Mouse (Mus musculus) liver, embryonic 12.5 days (tissue): ENCODE measurements around the gene Sec23a. TPM values are rescaled to one million over a fixed set of nuclear protein-coding genes. Genes with fewer than 3 reads are reported as not detected.

Source experiments
- ATAC-seq: fragments of 200-750 bp; cut with Nextera tagmentation; 2 replicates; pipeline ENCODE4 v1.8.0; 2017; ENCODE audit warnings: moderate number of reproducible peaks, mild to moderate bottlenecking, moderate library complexity
- H3K27ac ChIP-seq: fragments of 300-500 bp; sonication (generic); 2 replicates; pipeline ENCODE4 v1.5.1; 2016; ENCODE audit warnings: mild to moderate bottlenecking
- H3K27me3 ChIP-seq: fragments of 300-500 bp; sonication (generic); replicated peaks from 2 replicates; pipeline ENCODE4 v1.6.1; 2016; ENCODE audit warnings: mild to moderate bottlenecking, moderate library complexity
- H3K36me3 ChIP-seq: fragments of 300-500 bp; sonication (generic); 2 replicates; pipeline ENCODE4 v1.6.1; 2016; ENCODE audit warnings: mild to moderate bottlenecking, moderate library complexity
- H3K4me1 ChIP-seq: fragments of 300-500 bp; sonication (generic); 2 replicates; pipeline ENCODE4 v1.6.1; 2016
- H3K4me2 ChIP-seq: fragments of 300-500 bp; sonication (generic); 2 replicates; pipeline ENCODE4 v1.6.1; 2016; ENCODE audit warnings: mild to moderate bottlenecking, moderate library complexity
- H3K4me3 ChIP-seq: fragments of 300-500 bp; sonication (generic); 2 replicates; pipeline ENCODE4 v1.5.1; 2016; ENCODE audit warnings: mild to moderate bottlenecking, moderate library complexity
- H3K9ac ChIP-seq: fragments of 300-500 bp; sonication (generic); 2 replicates; pipeline ENCODE4 v1.6.1; 2016; ENCODE audit warnings: mild to moderate bottlenecking, moderate library complexity
- H3K9me3 ChIP-seq: fragments of 300-500 bp; sonication (generic); replicated peaks from 2 replicates; pipeline ENCODE4 v1.6.1; 2016; ENCODE audit warnings: mild to moderate bottlenecking, moderate library complexity
- WGBS: fragments of 180-500 bp; shearing (Covaris S2); methylation state at CpG from one replicate; pipeline ENCODE4 v1.1.7; 2016; ENCODE audit not compliant: insufficient replicate concordance; 5-methylcytosine and 5-hydroxymethylcytosine counted together
- polyA plus RNA-seq: library from polyadenylated mRNA; unstranded; fragments of >200 nt; fragmentation: Nextera tagmentation; extraction: Ambion mirVana; gene quantifications from 2 replicates; pipeline ENCODE4 v1.2.1, GENCODE M21; 2016

Sec23a gene
- polyA plus RNA-seq, 1 experiment from 2014 or later = 31.2 TPM

DNA sequence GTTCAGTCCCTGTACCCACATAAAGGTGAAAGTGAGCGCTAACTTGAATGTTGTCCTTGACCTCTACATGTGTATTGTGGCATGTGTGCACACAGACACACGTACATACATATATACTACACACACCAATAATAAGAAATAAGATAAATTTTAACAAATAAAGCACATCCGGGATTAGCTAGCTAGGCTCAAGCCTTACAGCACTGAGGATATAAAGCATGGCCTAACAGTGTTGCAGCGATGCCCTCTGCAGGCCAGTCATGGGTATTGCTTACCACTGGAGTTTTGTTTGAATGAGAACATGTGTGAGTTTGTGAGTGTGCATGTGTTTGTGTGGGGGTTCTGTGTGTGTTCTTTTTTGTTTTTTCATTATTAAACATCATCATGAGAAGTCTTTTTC, 47.2 kb downstream of the Sec23a start:
- no peak overlapping the region for H3K27ac ChIP-seq
- H3K4me2 ChIP-seq = no peak overlapping the region
- peaks cover 8% of the 10 kb centered on the region; the same call in 1 of the 2 replicates for H3K4me1 ChIP-seq
- H3K27me3 ChIP-seq = no peaks in the 10 kb centered on the region
- H3K9ac ChIP-seq = no peak overlapping the region
- no peak overlapping the region for H3K4me3 ChIP-seq
- H3K36me3 ChIP-seq = peaks cover 49% of the 10 kb centered on the region
- H3K9me3 ChIP-seq = no peaks in the 10 kb centered on the region
- ATAC-seq = no peak
- 52% methylated on average over 4 of the region's 4 CpGs for WGBS

DNA sequence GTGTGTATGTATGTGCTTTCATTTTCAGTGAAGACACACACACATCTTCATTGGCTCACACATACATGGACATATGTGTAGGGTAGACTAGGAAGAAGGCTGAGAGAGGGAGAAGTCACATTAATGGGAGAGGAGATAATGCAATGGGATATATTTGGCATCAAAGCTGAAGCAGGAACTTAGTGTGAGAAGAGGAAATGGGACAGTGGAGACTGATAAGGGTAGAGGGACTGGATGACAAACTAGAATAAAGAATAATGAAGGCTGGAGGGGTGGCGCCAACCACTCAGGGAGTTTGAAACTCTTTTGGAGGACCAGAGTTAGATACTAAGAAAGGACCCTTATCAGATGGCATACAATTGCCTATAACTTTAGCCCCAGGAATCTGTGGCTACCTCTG, 51.0 kb downstream of the Sec23a start:
- H3K4me2 ChIP-seq = no peak overlapping the region
- no peak for ATAC-seq
- H3K4me1 ChIP-seq = peaks cover 11% of the 10 kb centered on the region; the same call in 1 of the 2 replicates
- no peak overlapping the region for H3K9ac ChIP-seq
- no peak overlapping the region for H3K4me3 ChIP-seq
- H3K27me3 ChIP-seq = no peaks in the 10 kb centered on the region
- peaks cover 31% of the 10 kb centered on the region for H3K36me3 ChIP-seq
- H3K9me3 ChIP-seq = no peaks in the 10 kb centered on the region
- 47% methylated on average over 1 of the region's 1 CpGs for WGBS
- no peak overlapping the region for H3K27ac ChIP-seq

DNA sequence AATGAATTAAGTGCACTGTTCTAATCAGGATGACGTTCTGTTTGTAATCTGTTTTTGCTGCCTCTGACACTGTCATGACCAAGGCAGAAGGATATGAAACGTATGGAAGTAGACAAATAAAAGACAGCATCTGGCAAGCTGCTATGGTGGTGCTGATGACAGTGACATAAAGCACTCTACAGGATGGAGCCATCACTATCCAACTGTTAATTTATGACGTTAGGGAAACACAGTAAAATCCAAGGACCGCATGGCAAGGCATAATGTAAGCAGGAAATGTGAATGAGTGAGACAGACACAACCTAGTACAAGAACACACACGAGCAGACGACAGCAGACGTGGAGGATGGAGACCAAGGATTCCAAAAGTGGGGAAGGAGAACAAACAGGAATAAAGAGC, 55.2 kb downstream of the Sec23a start:
- no peak overlapping the region for H3K4me3 ChIP-seq
- ATAC-seq = no peak
- H3K4me1 ChIP-seq = peaks cover 11% of the 10 kb centered on the region; the same call in 1 of the 2 replicates
- H3K4me2 ChIP-seq = no peak overlapping the region
- H3K27ac ChIP-seq = no peak overlapping the region
- no peaks in the 10 kb centered on the region for H3K9me3 ChIP-seq
- H3K27me3 ChIP-seq = no peaks in the 10 kb centered on the region
- 72% methylated on average over 7 of the region's 7 CpGs for WGBS
- no peak overlapping the region for H3K9ac ChIP-seq
- 0 out of 2 replicates have a peak, but pooled peaks cover 3% of the 10 kb centered on the region for H3K36me3 ChIP-seq

DNA sequence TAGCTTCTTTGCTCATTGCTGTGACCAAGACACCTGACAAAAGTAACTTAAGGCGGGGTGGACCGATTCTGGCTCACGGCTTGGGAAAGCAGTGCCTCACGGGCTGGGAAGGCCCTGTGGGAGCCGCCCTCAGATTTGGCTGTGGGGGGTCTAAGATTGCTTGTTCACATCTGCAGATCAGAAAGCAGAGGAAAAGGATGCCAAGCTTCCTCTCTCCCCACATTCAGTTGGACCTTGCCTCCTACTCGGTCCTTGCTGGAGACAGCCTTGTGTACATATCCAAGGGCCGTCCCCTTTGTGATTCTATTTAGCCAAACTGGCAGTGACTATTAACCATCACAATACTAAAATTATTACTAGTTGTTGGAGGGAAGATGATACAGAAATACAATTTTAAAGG, 55.7 kb downstream of the Sec23a start:
- ATAC-seq = no peak
- H3K4me3 ChIP-seq = no peak overlapping the region
- H3K9me3 ChIP-seq = no peaks in the 10 kb centered on the region
- no peak overlapping the region for H3K27ac ChIP-seq
- no peak overlapping the region for H3K4me2 ChIP-seq
- H3K4me1 ChIP-seq = peaks cover 11% of the 10 kb centered on the region; the same call in 1 of the 2 replicates
- no peak overlapping the region for H3K9ac ChIP-seq
- WGBS = 77% methylated on average over 7 of the region's 7 CpGs
- H3K36me3 ChIP-seq = 0 out of 2 replicates have a peak, but pooled peaks cover 3% of the 10 kb centered on the region
- no peaks in the 10 kb centered on the region for H3K27me3 ChIP-seq

DNA sequence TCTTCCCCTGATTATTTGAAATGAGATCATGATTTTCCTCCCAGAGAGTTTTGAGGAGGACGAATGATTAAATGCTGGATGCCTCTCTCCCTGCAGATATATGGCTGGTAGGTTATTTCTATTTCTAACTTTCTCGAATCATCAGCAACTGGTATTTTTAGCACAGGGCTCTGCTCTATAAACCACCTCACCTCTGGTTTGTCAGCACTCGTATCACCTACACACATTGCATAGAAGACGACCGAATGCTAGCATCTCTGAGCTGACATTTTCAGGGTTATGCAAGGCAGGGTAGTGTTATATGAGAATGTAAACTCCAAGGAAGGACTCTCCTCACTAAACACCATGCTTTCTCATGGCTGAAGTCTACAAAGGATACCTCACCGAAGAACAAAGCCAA, 63.9 kb downstream of the Sec23a start:
- Histone ChIP-seq H3K36me3 (no peaks in the 10 kb centered on the region), H3K27ac (no peak overlapping the region), H3K9me3 (no peaks in the 10 kb centered on the region), H3K4me3 (no peak overlapping the region), H3K4me1 (no peaks in the 10 kb centered on the region), H3K27me3 (no peaks in the 10 kb centered on the region), H3K9ac (no peak overlapping the region), H3K4me2 (no peak overlapping the region)
- WGBS = 66% methylated on average over 6 of the region's 6 CpGs
- no peak for ATAC-seq

DNA sequence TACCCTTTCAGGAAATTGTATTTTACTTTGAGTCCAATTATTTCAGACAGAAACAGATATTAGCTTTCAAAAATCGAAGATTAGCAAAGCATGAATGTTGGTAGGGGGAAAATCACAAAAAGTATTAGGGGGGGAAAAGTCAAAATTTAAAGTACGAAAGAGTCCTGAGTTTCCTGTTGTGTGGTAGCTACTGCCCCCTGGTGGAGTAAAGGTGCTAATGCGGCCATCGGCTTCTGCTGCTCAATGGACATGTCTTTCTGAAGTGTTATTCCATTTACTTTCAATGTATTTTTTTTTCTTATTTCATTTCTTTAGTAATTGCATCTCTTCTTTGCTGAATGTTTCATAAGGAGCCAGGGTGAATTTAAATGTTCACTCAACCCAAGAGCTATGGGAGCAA, 64.6 kb downstream of the Sec23a start:
- Histone ChIP-seq H3K27ac (no peak overlapping the region), H3K4me2 (no peak overlapping the region), H3K36me3 (no peaks in the 10 kb centered on the region), H3K9ac (no peak overlapping the region), H3K4me1 (no peaks in the 10 kb centered on the region), H3K4me3 (no peak overlapping the region), H3K27me3 (no peaks in the 10 kb centered on the region), H3K9me3 (no peaks in the 10 kb centered on the region)
- no peak for ATAC-seq
- WGBS = 16% methylated on average over 4 of the region's 4 CpGs

DNA sequence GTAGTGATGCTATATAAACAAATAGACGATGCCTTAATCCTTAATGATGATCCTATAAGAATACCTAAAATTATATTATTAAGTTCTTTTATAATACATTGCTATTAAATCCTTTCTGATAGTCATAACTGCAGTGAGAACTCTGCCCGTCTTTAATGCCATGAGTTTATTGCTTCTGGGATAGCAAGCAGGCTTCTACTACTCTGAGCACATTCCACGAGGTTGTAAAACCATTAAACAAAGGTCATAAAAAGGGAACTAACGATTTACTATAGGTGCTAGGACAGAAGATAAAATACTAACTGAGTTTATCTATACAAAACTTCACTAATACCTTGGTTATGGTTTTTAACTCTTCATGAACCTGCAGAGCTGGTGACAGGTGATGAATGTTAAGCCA, 69.3 kb downstream of the Sec23a start:
- WGBS = 58% methylated on average over 4 of the region's 4 CpGs
- H3K4me1 ChIP-seq = no peaks in the 10 kb centered on the region
- ATAC-seq = no peak
- no peaks in the 10 kb centered on the region for H3K36me3 ChIP-seq
- H3K9me3 ChIP-seq = no peaks in the 10 kb centered on the region
- H3K27me3 ChIP-seq = no peaks in the 10 kb centered on the region
- no peak overlapping the region for H3K9ac ChIP-seq
- H3K4me2 ChIP-seq = no peak overlapping the region
- no peak overlapping the region for H3K27ac ChIP-seq
- no peak overlapping the region for H3K4me3 ChIP-seq

DNA sequence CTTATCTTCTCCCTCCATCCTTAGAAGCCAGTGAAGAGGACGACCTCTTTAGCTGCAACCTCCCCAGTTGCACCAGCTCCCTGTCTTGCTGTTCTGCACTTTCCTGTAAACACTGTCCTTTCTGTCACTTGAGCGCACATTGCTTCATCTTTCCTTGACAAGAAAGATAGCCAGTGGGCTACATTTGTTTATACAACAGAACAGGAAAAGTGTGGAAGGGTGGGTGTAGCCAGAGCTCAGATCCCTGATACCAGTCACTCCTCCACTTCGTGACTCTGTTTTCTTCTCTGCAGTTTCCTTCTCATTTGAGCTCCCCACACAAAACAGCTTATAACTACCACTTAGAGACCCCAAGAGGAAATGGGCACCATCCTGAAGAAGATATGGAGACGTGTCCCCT, 77.2 kb downstream of the Sec23a start:
- Histone ChIP-seq H3K36me3 (no peaks in the 10 kb centered on the region), H3K4me1 (no peaks in the 10 kb centered on the region), H3K4me2 (no peak overlapping the region), H3K4me3 (no peak overlapping the region), H3K9me3 (no peaks in the 10 kb centered on the region), H3K27ac (no peak overlapping the region), H3K27me3 (no peaks in the 10 kb centered on the region), H3K9ac (no peak overlapping the region)
- no peak for ATAC-seq
- WGBS = 18% methylated on average over 4 of the region's 4 CpGs

DNA sequence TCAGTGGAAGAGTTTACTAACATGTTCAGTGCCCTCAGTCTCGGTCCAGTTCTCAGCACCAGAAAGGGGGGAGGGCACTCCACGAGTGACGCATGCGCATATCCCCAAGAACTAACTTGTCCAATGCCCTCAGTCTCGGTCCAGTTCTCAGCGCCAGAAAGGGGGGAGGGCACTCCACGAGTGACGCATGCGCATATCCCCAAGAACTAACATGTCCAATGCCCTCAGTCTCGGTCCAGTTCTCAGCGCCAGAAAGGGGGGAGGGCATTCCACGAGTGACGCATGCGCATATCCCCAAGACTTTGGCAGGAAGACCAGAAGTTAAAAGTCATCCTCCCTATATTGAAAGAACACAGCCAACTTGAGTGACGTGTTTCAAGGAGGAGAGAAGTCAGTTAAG, 86.8 kb downstream of the Sec23a start:
- ATAC-seq = no peak

DNA sequence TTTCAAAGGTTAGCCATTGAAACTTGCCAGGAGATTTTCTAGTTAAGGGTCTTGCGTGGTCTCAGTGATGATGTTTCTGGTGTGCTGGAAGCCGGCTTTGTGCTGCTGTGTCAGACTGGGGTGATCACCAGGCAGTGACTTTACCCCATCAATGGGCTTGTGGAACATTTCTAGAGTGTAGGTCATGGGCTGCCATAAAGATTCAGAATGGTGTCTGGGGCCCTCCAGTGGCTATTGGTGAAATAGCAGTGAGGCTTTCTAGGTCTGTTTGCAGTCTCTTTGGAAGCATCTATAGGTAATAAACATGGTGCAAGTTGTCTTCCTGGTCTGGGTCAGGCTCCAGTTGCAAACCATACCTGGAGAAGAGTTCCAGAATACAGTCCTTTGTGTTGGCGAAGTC, 87.8 kb downstream of the Sec23a start:
- H3K4me2 ChIP-seq = no peak overlapping the region
- H3K36me3 ChIP-seq = no peaks in the 10 kb centered on the region
- ATAC-seq = no peak
- H3K4me3 ChIP-seq = no peak overlapping the region
- H3K9ac ChIP-seq = no peak overlapping the region
- H3K9me3 ChIP-seq = no peaks in the 10 kb centered on the region
- H3K27ac ChIP-seq = no peak overlapping the region
- H3K4me1 ChIP-seq = no peaks in the 10 kb centered on the region
- 57% methylated on average over 3 of the region's 3 CpGs for WGBS
- H3K27me3 ChIP-seq = no peaks in the 10 kb centered on the region

More for the DNA sequence above, 86.8 kb downstream of the Sec23a start:
- Histone ChIP-seq H3K27ac (no peak overlapping the region), H3K27me3 (no peaks in the 10 kb centered on the region), H3K9ac (no peak overlapping the region), H3K4me3 (no peak overlapping the region), H3K9me3 (no peaks in the 10 kb centered on the region), H3K36me3 (no peaks in the 10 kb centered on the region), H3K4me1 (no peaks in the 10 kb centered on the region), H3K4me2 (no peak overlapping the region)
- WGBS = 75% methylated on average over 15 of the region's 15 CpGs

DNA sequence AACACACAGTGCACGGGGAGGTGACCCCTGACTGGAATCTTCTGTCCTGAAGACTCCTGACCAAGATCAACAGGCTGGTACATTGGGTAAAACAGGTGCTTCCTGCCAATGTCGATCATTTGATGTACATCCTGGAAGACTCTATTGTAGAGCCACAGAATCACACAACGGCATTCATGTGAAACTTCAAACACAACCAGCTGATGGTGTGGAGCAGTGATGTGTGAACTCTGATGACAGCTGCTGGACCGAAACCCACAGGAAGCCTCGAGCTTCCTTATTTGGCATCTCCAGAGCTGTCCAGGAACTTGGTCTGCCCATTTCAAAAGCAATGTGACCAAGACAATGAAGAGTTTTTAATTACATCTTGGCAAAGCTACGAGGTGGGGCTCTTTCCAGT, 91.0 kb downstream of the Sec23a start:
- H3K9me3 ChIP-seq = no peaks in the 10 kb centered on the region
- no peaks in the 10 kb centered on the region for H3K27me3 ChIP-seq
- no peak overlapping the region for H3K4me3 ChIP-seq
- H3K4me2 ChIP-seq = no peak overlapping the region
- no peak for ATAC-seq
- no peaks in the 10 kb centered on the region for H3K36me3 ChIP-seq
- no peak overlapping the region for H3K9ac ChIP-seq
- WGBS = 30% methylated on average over 6 of the region's 6 CpGs
- H3K4me1 ChIP-seq = no peaks in the 10 kb centered on the region
- no peak overlapping the region for H3K27ac ChIP-seq

DNA sequence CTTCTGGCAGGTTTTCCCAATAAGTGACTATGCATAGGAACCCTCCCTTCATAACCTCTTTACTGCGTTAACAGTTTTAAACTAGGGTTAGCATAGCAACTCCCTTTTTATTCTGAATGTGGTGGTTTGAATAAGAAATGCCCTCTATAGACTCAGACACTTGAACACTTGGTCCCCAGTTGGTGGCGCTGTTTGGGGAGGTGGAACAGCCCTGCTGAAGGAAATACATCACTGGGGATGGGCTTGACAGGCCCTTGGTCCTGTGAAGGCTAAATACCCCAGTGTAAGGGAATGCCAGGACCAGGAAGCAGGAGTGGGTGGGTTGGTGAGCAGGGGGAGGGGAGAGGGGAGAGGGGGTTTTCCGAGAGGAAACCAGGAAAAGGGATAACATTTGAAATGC, 92.3 kb downstream of the Sec23a start:
- no peak overlapping the region for H3K27ac ChIP-seq
- no peak for ATAC-seq
- no peak overlapping the region for H3K9ac ChIP-seq
- WGBS = 54% methylated on average over 3 of the region's 3 CpGs
- H3K9me3 ChIP-seq = no peaks in the 10 kb centered on the region
- no peak overlapping the region for H3K4me3 ChIP-seq
- H3K4me1 ChIP-seq = no peaks in the 10 kb centered on the region
- no peak overlapping the region for H3K4me2 ChIP-seq
- H3K36me3 ChIP-seq = no peaks in the 10 kb centered on the region
- no peaks in the 10 kb centered on the region for H3K27me3 ChIP-seq

DNA sequence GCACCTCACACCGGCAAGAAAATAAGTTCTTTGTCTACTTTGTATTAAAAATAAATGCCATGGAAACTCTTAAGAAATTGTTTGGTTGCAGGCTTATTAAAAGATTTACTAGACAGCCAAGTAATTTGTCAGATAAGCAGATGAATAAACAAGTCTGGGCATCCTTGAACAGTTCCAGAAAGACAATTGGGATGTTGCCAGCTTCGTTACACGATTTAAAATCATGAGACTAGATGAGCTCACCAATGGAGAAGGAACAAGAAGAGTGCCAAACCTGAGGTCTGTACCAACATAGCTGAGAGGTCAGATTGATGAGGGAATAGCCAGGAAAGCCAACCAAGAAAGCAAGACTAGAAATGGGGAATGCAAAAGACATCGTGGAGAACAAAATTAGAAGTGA, 102.0 kb downstream of the Sec23a start:
- H3K4me3 ChIP-seq = no peak overlapping the region
- 60% methylated on average over 4 of the region's 4 CpGs for WGBS
- no peaks in the 10 kb centered on the region for H3K36me3 ChIP-seq
- H3K4me2 ChIP-seq = no peak overlapping the region
- no peaks in the 10 kb centered on the region for H3K27me3 ChIP-seq
- H3K4me1 ChIP-seq = no peaks in the 10 kb centered on the region
- no peaks in the 10 kb centered on the region for H3K9me3 ChIP-seq
- no peak for ATAC-seq
- no peak overlapping the region for H3K9ac ChIP-seq
- H3K27ac ChIP-seq = no peak overlapping the region
